Mouse (Mus musculus): ENCODE data around the gene Szt2.

GRCm38 (mm10) chr4:118416329-118416728, 7.3 kb upstream of the Szt2 start:
- TF ChIP-seq CTCF (IDR thresholded peaks at IDR 0.05; ENCODE audit: low read depth, low read length): no peak
- no peak for TF ChIP-seq POLR2A (IDR thresholded peaks at IDR 0.05; ENCODE audit: borderline replicate concordance, low read depth, low read length)

Measured in bone marrow macrophage, adult 2 months (primary cell).